Mouse (Mus musculus) kidney, adult 2 months (tissue): ENCODE results near the gene Mgat3.

Experiments used
- CTCF ChIP-seq: fragments of 200-500 bp; conservative IDR thresholded peaks from 2 replicates; pipeline ENCODE4 v1.5.1; 2011; ENCODE audit warnings: low read depth, mild to moderate bottlenecking, control low read depth, low read length, moderate library complexity, mixed read lengths; ENCODE audit not compliant: insufficient read depth, insufficient read length
- POLR2A ChIP-seq: fragments of 200-500 bp; IDR thresholded peaks from one replicate; pipeline ENCODE4 v1.6.1; 2011; ENCODE audit warnings: low read depth, low read length, control low read depth

- TF ChIP-seq POLR2A (peak; percentile 55), CTCF (peak; percentile 26; the same call in 1 of the 2 replicates)
Measured at GRCm38 (mm10) chr15:80233733-80234509, 60.4 kb downstream of the Mgat3 start, which contains the start of gene Mief1.
